Mouse (Mus musculus) hindbrain, embryonic 11.5 days (tissue): Measurements from ENCODE around the gene Mta3. TPM values are rescaled to one million over a fixed set of nuclear protein-coding genes. Genes with fewer than 3 reads are reported as not detected.

Source experiments
- ATAC-seq: fragments of 200-750 bp; cut with Nextera tagmentation; 2 replicates; pipeline ENCODE4 v1.8.0; 2017; ENCODE audit warnings: mild to moderate bottlenecking, moderate TSS enrichment, moderate library complexity; ENCODE audit not compliant: low FRiP score
- DNase-seq: peaks from one replicate; pipeline ENCODE4 v3.0.0-alpha.2; 2015; ENCODE audit warnings: low spot score
- H3K27ac ChIP-seq: fragments of 300-500 bp; sonication (generic); 2 replicates; pipeline ENCODE4 v1.5.1; 2014; ENCODE audit warnings: mild to moderate bottlenecking, low read depth, low read length
- H3K27me3 ChIP-seq: fragments of 300-500 bp; sonication (generic); 2 replicates; pipeline ENCODE4 v1.6.1; 2014; ENCODE audit warnings: mild to moderate bottlenecking, low read length, moderate library complexity, mixed read lengths; ENCODE audit not compliant: control insufficient read depth, insufficient read depth
- H3K36me3 ChIP-seq: fragments of 300-500 bp; sonication (generic); 2 replicates; pipeline ENCODE4 v1.6.1; 2014; ENCODE audit warnings: mild to moderate bottlenecking, low read length, moderate library complexity, mixed read lengths; ENCODE audit not compliant: control insufficient read depth, insufficient read depth
- H3K4me1 ChIP-seq: fragments of 300-500 bp; sonication (generic); replicated peaks from 2 replicates; pipeline ENCODE4 v1.6.1; 2014; ENCODE audit warnings: low read length, mixed read lengths; ENCODE audit not compliant: control insufficient read depth, insufficient read depth
- H3K4me2 ChIP-seq: fragments of 300-500 bp; sonication (generic); replicated peaks from 2 replicates; pipeline ENCODE4 v1.6.1; 2014; ENCODE audit warnings: mild to moderate bottlenecking, low read depth, low read length
- H3K4me3 ChIP-seq: fragments of 300-500 bp; sonication (generic); 2 replicates; pipeline ENCODE4 v1.5.1; 2014; ENCODE audit warnings: low read depth, low read length
- H3K9ac ChIP-seq: fragments of 300-500 bp; sonication (generic); 2 replicates; pipeline ENCODE4 v1.6.1; 2014; ENCODE audit warnings: low read depth, low read length
- H3K9me3 ChIP-seq: fragments of 300-500 bp; sonication (generic); 2 replicates; pipeline ENCODE4 v1.6.1; 2016; ENCODE audit warnings: low read length; ENCODE audit not compliant: control insufficient read depth
- WGBS: fragments of 180-500 bp; shearing (Covaris S2); extraction: QIAGEN DNeasy Blood & Tissue Kit; methylation state at CpG from one replicate; pipeline ENCODE4 v1.1.7; 2014; 5-methylcytosine and 5-hydroxymethylcytosine counted together
- polyA plus RNA-seq: library from polyadenylated mRNA; unstranded; fragments of >200 nt; fragmentation: Nextera tagmentation; extraction: Ambion mirVana; gene quantifications from 2 replicates; pipeline ENCODE4 v1.2.1, GENCODE M21; 2014

Mta3 gene
- polyA plus RNA-seq, 1 experiment from 2014 or later = 41.7 TPM

GRCm38 (mm10) chr17:83816996-83817395 is 111.0 kb downstream of the Mta3 start:
- no peaks in the 10 kb centered on the region for H3K9me3 ChIP-seq
- ATAC-seq (no peak), DNase-seq (no peak)
- no peak overlapping the region for H3K9ac ChIP-seq
- no peaks in the 10 kb centered on the region for H3K27me3 ChIP-seq
- H3K4me3 ChIP-seq = no peak overlapping the region
- 88% methylated on average over 7 of the region's 7 CpGs for WGBS
- H3K4me1 ChIP-seq = no peaks in the 10 kb centered on the region
- no peak overlapping the region for H3K4me2 ChIP-seq
- no peak overlapping the region for H3K27ac ChIP-seq
- no peaks in the 10 kb centered on the region for H3K36me3 ChIP-seq

- Histone ChIP-seq H3K4me1 (no peaks in the 10 kb centered on the region), H3K36me3 (no peaks in the 10 kb centered on the region), H3K27ac (no peak overlapping the region), H3K4me2 (no peak overlapping the region), H3K9ac (no peak overlapping the region), H3K27me3 (no peaks in the 10 kb centered on the region), H3K4me3 (no peak overlapping the region), H3K9me3 (no peaks in the 10 kb centered on the region)
- 71% methylated on average over 8 of the region's 8 CpGs for WGBS
- ATAC-seq (no peak), DNase-seq (no peak)
These were observed 113.5 kb downstream of the Mta3 start for GRCm38 (mm10) chr17:83819503-83819902.

DNA sequence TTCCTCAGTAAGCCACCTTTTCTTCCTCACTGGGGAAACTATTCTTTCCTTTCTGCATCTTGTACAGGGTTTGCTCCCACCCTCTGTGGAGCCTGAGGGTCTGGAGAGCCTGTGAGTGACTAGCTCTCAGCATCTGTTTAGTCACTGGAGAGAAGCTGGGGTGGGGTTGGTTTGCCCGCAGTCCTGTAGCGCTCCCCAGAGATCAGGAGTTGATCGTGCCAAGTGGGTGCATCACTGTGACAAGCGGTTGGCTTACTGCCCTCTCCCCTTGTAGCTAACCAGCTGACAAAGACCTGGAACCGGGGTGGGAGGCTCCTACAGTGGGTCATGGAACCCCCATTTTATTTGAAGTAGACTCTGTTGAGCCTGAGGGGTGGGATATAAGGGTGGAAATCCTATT is 114.7 kb downstream of the Mta3 start:
- WGBS = 88% methylated on average over 5 of the region's 5 CpGs
- no peak overlapping the region for H3K27ac ChIP-seq
- no peak overlapping the region for H3K4me3 ChIP-seq
- no peak for ATAC-seq
- H3K27me3 ChIP-seq = no peaks in the 10 kb centered on the region
- H3K4me1 ChIP-seq = no peaks in the 10 kb centered on the region
- H3K36me3 ChIP-seq = no peaks in the 10 kb centered on the region
- H3K4me2 ChIP-seq = no peak overlapping the region
- H3K9ac ChIP-seq = no peak overlapping the region
- no peak for DNase-seq
- no peaks in the 10 kb centered on the region for H3K9me3 ChIP-seq

GRCm38 (mm10) chr17:83821876-83822275 is 115.9 kb downstream of the Mta3 start:
- WGBS = 91% methylated on average over 3 of the region's 3 CpGs
- H3K27me3 ChIP-seq = no peaks in the 10 kb centered on the region
- H3K4me3 ChIP-seq = no peak overlapping the region
- no peak for ATAC-seq
- DNase-seq = no peak
- H3K9ac ChIP-seq = no peak overlapping the region
- H3K4me2 ChIP-seq = no peak overlapping the region
- H3K27ac ChIP-seq = no peak overlapping the region
- no peaks in the 10 kb centered on the region for H3K4me1 ChIP-seq
- no peaks in the 10 kb centered on the region for H3K36me3 ChIP-seq
- no peaks in the 10 kb centered on the region for H3K9me3 ChIP-seq

GRCm38 (mm10) chr17:83823835-83824234 is 117.9 kb downstream of the Mta3 start:
- Histone ChIP-seq H3K27ac (no peak overlapping the region), H3K4me3 (no peak overlapping the region), H3K36me3 (no peaks in the 10 kb centered on the region), H3K4me2 (no peak overlapping the region), H3K4me1 (no peaks in the 10 kb centered on the region), H3K27me3 (no peaks in the 10 kb centered on the region), H3K9ac (no peak overlapping the region), H3K9me3 (no peaks in the 10 kb centered on the region)
- DNase-seq (no peak), ATAC-seq (no peak)
- 87% methylated on average over 7 of the region's 7 CpGs for WGBS

DNA sequence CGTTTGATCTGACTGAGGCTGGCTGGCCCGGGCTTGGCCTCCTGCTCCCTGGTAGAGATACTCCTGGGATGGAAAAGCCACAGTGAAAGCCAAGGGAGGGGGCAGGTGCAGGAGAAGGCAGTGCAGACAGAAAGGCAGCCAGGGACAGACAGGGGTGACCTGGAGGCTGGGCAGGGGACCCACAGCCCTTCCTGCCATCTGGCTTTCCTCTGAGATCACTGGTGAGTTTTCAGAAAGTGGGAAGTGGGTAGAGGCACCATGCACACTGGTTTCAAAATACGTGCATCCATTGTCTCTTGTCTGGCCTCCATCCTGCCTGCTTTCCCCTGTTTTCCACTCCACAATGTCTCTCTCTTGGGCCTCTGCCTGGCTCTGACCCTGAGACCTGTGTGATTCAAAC is 123.4 kb downstream of the Mta3 start:
- Histone ChIP-seq H3K4me3 (no peak overlapping the region), H3K9me3 (no peaks in the 10 kb centered on the region), H3K4me1 (no peaks in the 10 kb centered on the region), H3K27ac (no peak overlapping the region), H3K36me3 (no peaks in the 10 kb centered on the region), H3K4me2 (no peak overlapping the region), H3K27me3 (no peaks in the 10 kb centered on the region), H3K9ac (no peak overlapping the region)
- DNase-seq = no peak
- no peak for ATAC-seq
- WGBS = 64% methylated on average over 3 of the region's 3 CpGs

DNA sequence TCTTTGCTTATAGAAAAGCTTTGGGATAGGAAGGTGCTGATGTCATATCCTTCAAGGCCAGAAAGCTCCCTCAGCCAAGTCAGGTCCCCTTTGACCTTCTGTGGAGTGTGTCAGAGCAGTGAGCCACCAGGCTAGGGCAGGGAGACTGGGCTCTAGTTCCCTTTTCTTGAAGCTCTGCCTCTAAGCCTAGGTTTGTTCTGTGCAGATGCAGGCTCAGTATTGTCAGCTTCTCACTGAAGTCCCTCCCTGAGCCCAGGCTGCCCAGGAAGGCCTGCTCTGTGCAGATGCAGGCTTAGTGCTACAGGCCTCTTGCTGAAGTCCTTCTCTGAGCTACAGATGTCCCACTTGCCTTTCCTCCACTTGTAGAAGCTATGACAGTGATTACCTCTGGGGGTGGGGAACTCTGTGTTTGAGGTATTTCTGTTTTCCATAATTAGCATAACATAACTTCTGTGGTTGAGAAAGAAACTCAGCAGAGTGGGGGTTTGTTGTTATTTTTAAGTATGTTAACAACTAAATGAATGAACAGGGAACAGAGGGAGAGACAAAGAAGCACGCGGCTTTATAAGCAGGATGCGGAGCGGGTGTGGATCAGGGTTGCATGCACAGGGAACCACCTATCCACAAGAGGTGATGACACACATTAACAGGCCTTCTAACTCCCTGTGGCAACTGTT is 124.8 kb downstream of the Mta3 start:
- Histone ChIP-seq H3K4me3 (no peak overlapping the region), H3K27me3 (no peaks in the 10 kb centered on the region), H3K36me3 (no peaks in the 10 kb centered on the region), H3K4me2 (no peak overlapping the region), H3K9me3 (no peaks in the 10 kb centered on the region), H3K9ac (no peak overlapping the region), H3K4me1 (no peaks in the 10 kb centered on the region), H3K27ac (no peak overlapping the region)
- WGBS = 94% methylated on average over 4 of the region's 4 CpGs
- DNase-seq (no peak), ATAC-seq (no peak)

GRCm38 (mm10) chr17:83834120-83834519 is 128.2 kb downstream of the Mta3 start:
- H3K9me3 ChIP-seq = no peaks in the 10 kb centered on the region
- no peak overlapping the region for H3K9ac ChIP-seq
- WGBS = 69% methylated on average over 4 of the region's 4 CpGs
- H3K27me3 ChIP-seq = no peaks in the 10 kb centered on the region
- no peaks in the 10 kb centered on the region for H3K4me1 ChIP-seq
- H3K27ac ChIP-seq = no peak overlapping the region
- no peaks in the 10 kb centered on the region for H3K36me3 ChIP-seq
- ATAC-seq (no peak), DNase-seq (no peak)
- no peak overlapping the region for H3K4me2 ChIP-seq
- no peak overlapping the region for H3K4me3 ChIP-seq

DNA sequence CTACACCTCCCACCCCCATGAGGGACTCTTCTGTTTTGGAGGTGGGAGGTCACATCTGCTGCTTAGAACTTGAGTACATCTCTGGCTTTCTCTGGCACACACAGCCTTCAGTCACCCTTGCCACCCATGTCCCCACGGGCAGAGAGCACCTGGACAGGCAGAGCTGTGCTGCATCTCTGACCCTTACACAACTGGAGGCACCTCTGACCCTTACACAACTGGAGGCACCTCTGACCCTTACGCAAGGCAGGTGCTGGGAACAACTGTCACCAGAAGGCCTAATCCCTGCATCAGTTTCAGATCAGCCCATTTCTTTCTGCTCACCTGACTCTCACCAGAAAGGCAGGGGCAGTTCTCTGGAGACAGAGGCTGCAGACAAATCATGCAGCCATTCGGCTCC is 130.1 kb downstream of the Mta3 start:
- Histone ChIP-seq H3K27ac (no peak overlapping the region), H3K9me3 (no peaks in the 10 kb centered on the region), H3K9ac (no peak overlapping the region), H3K27me3 (no peaks in the 10 kb centered on the region), H3K36me3 (no peaks in the 10 kb centered on the region), H3K4me2 (no peak overlapping the region), H3K4me1 (no peaks in the 10 kb centered on the region), H3K4me3 (no peak overlapping the region)
- DNase-seq = no peak
- WGBS = 64% methylated on average over 3 of the region's 3 CpGs
- no peak for ATAC-seq
